Comparison of ENCODE assay signal across 24 mouse cellular contexts in genomic region chr5:18007067-18007466, GRCm38 (mm10). TPM values are rescaled to one million over a fixed set of nuclear protein-coding genes. Genes with fewer than 3 reads are reported as not detected.
A peak's percentile ranks its signal among the peaks of the same experiment; 100 is the strongest.
DNase-seq lines count a peak whose midpoint lies in the region; ATAC-seq and TF ChIP-seq lines count a peak whose summit lies in the region.
"Had no signal": no experiment of that assay in that cellular context is flagged by ENCODE, and none has a peak within 500 bp of the region (broad histone marks: within the 10 kb centered on the region; RNA-seq: fewer than 3 reads in every experiment).

No protein-coding gene starts in this region.

- TF ChIP-seq CTCF in MEL (IDR thresholded peaks at IDR 0.05 in 2 of 3, conservative IDR thresholded peaks at IDR 0.05 in 1 of 3; ENCODE audit: control insufficient read depth in 1 of 3, insufficient read depth in 1 of 3, low read depth in 2 of 3, low read length in 3 of 3, poor library complexity in 1 of 3, severe bottlenecking in 1 of 3), result no peak

- no peak overlapping the region for H3K9ac ChIP-seq in MEL (ENCODE audit: control insufficient read depth, low read depth, low read length, poor library complexity, severe bottlenecking)
- H3K9ac ChIP-seq: embryonic facial prominence, embryonic 13.5 days; midbrain, embryonic 15.5 days had no signal

- TF ChIP-seq POLR2A in MEL (IDR thresholded peaks at IDR 0.05; ENCODE audit: control insufficient read depth in 1 of 2, insufficient read depth in 1 of 2, low read depth in 1 of 2, low read length in 2 of 2, poor library complexity in 1 of 2), result no peak

- peak; percentile 25 to 43 for DNase-seq in kidney, postnatal 36 days
- no peak for DNase-seq in kidney, postnatal 10 days
- peak; percentile 24 for DNase-seq in MEL (ENCODE audit: low read depth, low spot score)
- DNase-seq in thymus, postnatal 36 days, result no peak
- DNase-seq in right cerebral cortex, postnatal 10 days (ENCODE audit: low spot score in 2 of 2), result no peak
- DNase-seq: adrenal gland, postnatal 10 days; cerebellum, adult 9-10 months; gastrocnemius, postnatal 25 days; kidney, adult 18-20 months; lung, adult 18-20 months; right cerebral cortex, adult 18-20 months; thymus, postnatal 25 days had no signal

- peaks cover 0 to 6% of the 10 kb centered on the region in 2 experiments; a peak in 2 of 4 replicates for H3K36me3 ChIP-seq in MEL (ENCODE audit: control insufficient read depth in 1 of 2, insufficient read depth in 2 of 2, low read length in 2 of 2)
- H3K36me3 ChIP-seq: embryonic facial prominence, embryonic 13.5 days; forebrain, embryonic 10.5 days; hindbrain, embryonic 10.5 days; midbrain, embryonic 15.5 days had no signal

- H3K9me3 ChIP-seq in MEL (replicated peaks; ENCODE audit: insufficient read depth, low read length), result no peaks in the 10 kb centered on the region
- H3K9me3 ChIP-seq: embryonic facial prominence, embryonic 13.5 days; forebrain, embryonic 10.5 days; hindbrain, embryonic 10.5 days; midbrain, embryonic 15.5 days had no signal

- TF ChIP-seq EP300 in MEL (IDR thresholded peaks at IDR 0.05; ENCODE audit: low read depth in 1 of 2, low read length in 2 of 2), result peak in 1 of 2 experiments; percentile 74; a peak in 1 of 4 replicates

- H3K4me1 ChIP-seq in MEL (ENCODE audit: control insufficient read depth in 1 of 2, insufficient read depth in 2 of 2, low read length in 2 of 2), result peaks cover 0 to 9% of the 10 kb centered on the region in 2 experiments; a peak in 2 of 4 replicates
- H3K4me1 ChIP-seq: embryonic facial prominence, embryonic 13.5 days; forebrain, embryonic 10.5 days; midbrain, embryonic 15.5 days had no signal

- peak; percentile 91 for ATAC-seq in common myeloid progenitor, adult 5-6 weeks (replicated peaks; ENCODE audit: low read depth, poor library complexity, severe bottlenecking)
- peak; percentile 79 for ATAC-seq in megakaryocyte-erythroid progenitor cell, adult 5-6 weeks (replicated peaks; ENCODE audit: low FRiP score, low TSS enrichment, poor library complexity, severe bottlenecking)
- ATAC-seq: CD4-positive, CD25-positive, alpha-beta regulatory T cell, adult 4 months; midbrain, embryonic 15.5 days had no signal

- no peak overlapping the region for H3K4me3 ChIP-seq in MEL (ENCODE audit: control insufficient read depth in 1 of 2, insufficient read depth in 1 of 2, low read depth in 2 of 2, low read length in 2 of 2)
- H3K4me3 ChIP-seq: embryonic facial prominence, embryonic 13.5 days; forebrain, embryonic 10.5 days; hindbrain, embryonic 10.5 days; midbrain, embryonic 15.5 days had no signal

- TF ChIP-seq RAD21 in MEL (IDR thresholded peaks at IDR 0.05; ENCODE audit: low read depth, low read length), result no peak

- no peak overlapping the region; the same call in 1 of the 2 replicates for H3K27ac ChIP-seq in MEL (ENCODE audit: control insufficient read depth, low read depth, low read length)
- H3K27ac ChIP-seq: embryonic facial prominence, embryonic 13.5 days; forebrain, embryonic 10.5 days; hindbrain, embryonic 10.5 days; midbrain, embryonic 15.5 days had no signal

- H3K27me3 ChIP-seq in MEL (ENCODE audit: control insufficient read depth in 1 of 2, insufficient read depth in 2 of 2, low read length in 2 of 2), result no peaks in the 10 kb centered on the region
- H3K27me3 ChIP-seq: embryonic facial prominence, embryonic 13.5 days; midbrain, embryonic 15.5 days had no signal

- H3K79me2 ChIP-seq in MEL (ENCODE audit: control insufficient read depth, insufficient read depth, low read length, poor library complexity), result no peaks in the 10 kb centered on the region

TF ChIP-seq in MEL, 35 proteins besides CTCF, POLR2A, EP300 and RAD21:
- no peak; the same call in 1 of the 2 replicates for TF ChIP-seq BHLHE40 (IDR thresholded peaks at IDR 0.05; ENCODE audit: borderline replicate concordance, low read depth, low read length)
- no peak for TF ChIP-seq JUND (IDR thresholded peaks at IDR 0.05; ENCODE audit: low read depth, low read length)
- no peak for TF ChIP-seq POLR2AphosphoS2 (IDR thresholded peaks at IDR 0.05; ENCODE audit: low read length)
- no peak for TF ChIP-seq ELF1 (IDR thresholded peaks at IDR 0.05; ENCODE audit: low read depth, low read length)
- TF ChIP-seq ZNF384 (IDR thresholded peaks at IDR 0.05; ENCODE audit: low read depth, low read length), result no peak
- no peak for TF ChIP-seq SMC3 (IDR thresholded peaks at IDR 0.05; ENCODE audit: low read depth, low read length)
- peak; percentile 68 for TF ChIP-seq USF1 (IDR thresholded peaks at IDR 0.05; ENCODE audit: low read depth, low read length)
- no peak for TF ChIP-seq MYC (IDR thresholded peaks at IDR 0.05; ENCODE audit: low read depth, low read length)
- TF ChIP-seq GABPA (IDR thresholded peaks at IDR 0.05; ENCODE audit: low read depth, low read length), result no peak
- 0 out of 2 replicates have a peak, but pooled peaks have one; percentile 26 for TF ChIP-seq GATA1 (IDR thresholded peaks at IDR 0.05; ENCODE audit: low read depth, low read length)
- TF ChIP-seq USF2 (IDR thresholded peaks at IDR 0.05; ENCODE audit: borderline replicate concordance in 1 of 2, insufficient read depth in 1 of 2, low read depth in 1 of 2, low read length in 2 of 2), result no peak
- TF ChIP-seq ZC3H11A (IDR thresholded peaks at IDR 0.05; ENCODE audit: low read depth, low read length), result no peak
- no peak for TF ChIP-seq POLR2AphosphoS5 (IDR thresholded peaks at IDR 0.05; ENCODE audit: borderline replicate concordance, low read depth, low read length)
- no peak for TF ChIP-seq NELFE (IDR thresholded peaks at IDR 0.05; ENCODE audit: low read depth, low read length)
- TF ChIP-seq RCOR1 (IDR thresholded peaks at IDR 0.05; ENCODE audit: low read depth, low read length), result peak; percentile 58; the same call in 1 of the 2 replicates
- TF ChIP-seq ETS1 (IDR thresholded peaks at IDR 0.05; ENCODE audit: low read depth, low read length), result peak; percentile 76
- TF ChIP-seq TAL1 (IDR thresholded peaks at IDR 0.05; ENCODE audit: low read length), result no peak
- peak; percentile 54; the same call in 1 of the 2 replicates for TF ChIP-seq TCF12 (IDR thresholded peaks at IDR 0.05; ENCODE audit: low read depth, low read length)
- no peak for TF ChIP-seq HCFC1 (IDR thresholded peaks at IDR 0.05; ENCODE audit: low read depth, low read length)
- no peak for TF ChIP-seq CHD2 (IDR thresholded peaks at IDR 0.05; ENCODE audit: low read length)

RNA-seq across cellular contexts. Expression of gene Gnat3, which starts 44.7 kb away (rescaled TPM):
- not detected in 2 replicates for total RNA-seq in MEL (2012; rRNA removed)
- not detected for polyA plus RNA-seq in MEL (2012; ENCODE audit: insufficient read depth in 1 of 2, insufficient read length in 2 of 2, low read depth in 1 of 2, low replicate concordance in 2 of 2, missing spikeins in 1 of 2)
- total RNA-seq in common myeloid progenitor, adult 5-6 weeks (2017), result not detected in 2 replicates
- total RNA-seq in megakaryocyte-erythroid progenitor cell, adult 5-6 weeks (2014; fragmentation: Nextera tagmentation), result not detected in 2 replicates
- not detected in 2 replicates for total RNA-seq in megakaryocyte-erythroid progenitor cell, adult 5-6 weeks (2017)
- total RNA-seq: layer of hippocampus, adult 8-10 months; left cerebral cortex, adult 8-10 months had no signal
- polyA plus RNA-seq: CD4-positive, CD25-positive, alpha-beta regulatory T cell, adult 4 months; embryonic facial prominence, embryonic 13.5 days; forebrain, embryonic 10.5 days; heart, embryonic 14.5 days; limb, embryonic 11.5 days; midbrain, embryonic 15.5 days; spleen, adult 2 months had no signal

Comparison
In these comparisons a context has a peak if more than half of its experiments do, and no peak if none do; other contexts are left out.
1. DNase-seq: peak in kidney, postnatal 36 days (2 of 2) and MEL (single experiment); none in kidney, postnatal 10 days (single experiment), thymus, postnatal 36 days (0 of 2) and right cerebral cortex, postnatal 10 days (0 of 2).